Mouse (Mus musculus) C2C12 (cell line): Measurements from ENCODE around the gene Dennd2a.

Source experiments
- CEBPB ChIP-seq: IDR thresholded peaks from one replicate; pipeline ENCODE4 v1.6.1; 2011; ENCODE audit warnings: low read depth, mild to moderate bottlenecking, control low read depth, moderate library complexity
- CTCF ChIP-seq: IDR thresholded peaks from one replicate; pipeline ENCODE4 v1.5.1; 2011; ENCODE audit not compliant: control insufficient read depth, insufficient read depth, insufficient read length
- FOSL1 ChIP-seq: IDR thresholded peaks from one replicate; pipeline ENCODE4 v1.8.0; 2011; ENCODE audit warnings: mild to moderate bottlenecking, low read length; ENCODE audit not compliant: poor library complexity, insufficient read depth, severe bottlenecking
- MAX ChIP-seq: IDR thresholded peaks from one replicate; pipeline ENCODE4 v1.6.1; 2011; ENCODE audit warnings: mild to moderate bottlenecking, control low read depth
- MYOD1 ChIP-seq: IDR thresholded peaks from one replicate; pipeline ENCODE4 v1.6.1; 2011; ENCODE audit warnings: low read depth; ENCODE audit not compliant: control insufficient read depth, insufficient read length

DNA sequence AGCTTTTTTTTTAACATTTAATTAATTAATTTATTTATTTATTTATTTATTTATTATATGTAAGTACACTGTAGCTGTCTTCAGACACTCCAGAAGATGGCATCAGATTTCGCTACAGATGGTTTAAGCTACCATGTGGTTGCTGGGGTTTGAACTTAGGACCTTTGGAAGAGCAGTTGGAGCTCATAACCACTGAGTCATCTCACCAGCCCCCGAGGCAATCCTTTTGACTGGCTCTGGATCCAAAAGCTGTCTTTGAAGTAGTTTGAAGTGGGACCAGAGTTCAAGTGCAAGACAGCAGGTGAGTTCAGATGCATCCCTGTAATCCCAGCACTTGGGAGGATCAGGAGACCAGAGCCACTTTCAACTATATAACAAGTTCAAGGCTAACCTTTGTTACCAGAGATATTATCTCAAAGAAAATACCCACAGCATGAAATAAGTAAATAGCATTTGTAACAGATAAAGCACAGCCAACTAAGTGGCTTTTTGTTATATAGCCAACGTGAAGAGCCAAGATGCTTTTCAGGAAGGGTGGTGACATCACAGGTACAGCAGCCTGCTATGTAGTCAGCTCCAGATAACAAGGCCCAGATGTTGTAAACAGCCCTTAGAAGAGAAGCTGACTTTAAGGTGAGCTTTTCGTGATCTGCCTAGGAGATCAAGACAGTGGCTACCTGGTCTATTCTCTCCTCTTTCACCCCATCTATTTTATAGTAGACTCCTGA is 130.2 kb downstream of the Dennd2a start:
- TF ChIP-seq CTCF (no peak), MAX (no peak), CEBPB (no peak), FOSL1 (no peak), MYOD1 (no peak)
